Mouse (Mus musculus): ENCODE results near the gene Ncapg. TPM values are rescaled to one million over a fixed set of nuclear protein-coding genes. Genes with fewer than 3 reads are reported as not detected.

The Ncapg gene
- total and polyA plus RNA-seq, 3 experiments, result 58.9 to 95.5 (median 69.6) TPM

DNA sequence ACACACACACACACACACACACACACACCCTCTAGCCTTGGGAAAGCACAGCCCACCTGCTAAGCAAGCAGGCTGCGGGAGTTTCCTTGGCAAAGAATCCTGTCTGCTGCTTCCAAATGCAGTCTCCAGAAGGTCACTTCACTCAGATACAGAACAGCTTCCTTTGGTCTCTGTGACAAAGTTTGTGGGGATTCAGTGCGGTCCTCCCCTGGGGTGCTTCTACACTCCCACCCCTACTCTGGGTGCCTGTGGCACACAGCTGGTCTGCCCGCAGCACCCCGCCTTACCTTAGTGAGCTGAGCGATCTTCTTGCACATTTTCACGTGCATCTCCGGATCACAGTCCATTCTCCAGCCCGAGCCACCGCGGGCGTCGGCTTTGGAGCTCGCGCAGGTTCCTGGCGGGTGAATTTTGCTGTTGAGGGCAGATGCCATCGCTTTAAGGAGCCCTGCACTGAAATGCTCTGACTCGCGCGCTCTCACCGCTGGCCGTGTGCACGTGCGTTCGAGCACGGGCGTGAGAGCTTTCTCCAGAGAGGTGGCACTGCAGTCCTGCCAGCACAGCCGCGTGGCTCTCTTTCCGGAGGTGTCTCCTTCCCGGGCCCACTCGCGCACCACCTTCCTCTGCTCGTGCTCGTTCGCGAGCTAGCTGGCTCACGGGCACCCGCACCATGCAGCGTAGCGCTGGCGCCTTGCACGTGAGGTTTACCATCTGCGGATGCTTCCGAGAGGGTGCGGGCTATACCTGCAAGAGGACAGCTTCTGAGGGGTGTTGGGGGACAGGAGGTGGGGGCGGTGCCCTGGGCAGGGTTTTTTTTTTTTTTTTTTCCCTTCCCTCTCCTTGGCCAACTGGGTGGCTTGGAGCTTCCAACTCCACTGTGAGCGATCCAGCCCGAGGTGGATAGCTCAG is 30.7 kb upstream of the Ncapg start, which contains the start of gene Fam184b:
TSS of gene Fam184b (minus strand) at position 809 of the 909 bp plus-strand sequence.
- Histone ChIP-seq H3K4me1 (ENCODE audit: control insufficient read depth in 1 of 2, insufficient read depth in 2 of 2) (no peaks in the 10 kb centered on the region), H3K4me2 (ENCODE audit: insufficient read depth, low read depth, poor library complexity, severe bottlenecking) (no peak within 1 kb of the TSS), H3K27ac (ENCODE audit: insufficient read depth, low read depth) (no peak within 1 kb of the TSS), H3K9ac (ENCODE audit: insufficient read depth, low read depth) (no peak within 1 kb of the TSS), H3K79me2 (replicated peaks; ENCODE audit: control insufficient read depth, extremely low read depth, insufficient read depth, poor library complexity, severe bottlenecking) (no peaks in the 10 kb centered on the region), H3K4me3 (replicated peaks in 1 of 3; ENCODE audit: low read depth in 2 of 3, low read length in 2 of 3, poor library complexity in 1 of 3) (no peak within 1 kb of the TSS), H3K36me3 (replicated peaks in 1 of 2; ENCODE audit: control insufficient read depth in 1 of 2, insufficient read depth in 1 of 2, low read length in 1 of 2) (no peaks in the 10 kb centered on the region), H3K9me3 (replicated peaks; ENCODE audit: low read length) (no peaks in the 10 kb centered on the region), H3K27me3 (replicated peaks) (no peaks in the 10 kb centered on the region)
- no peak for DNase-seq (ENCODE audit: extremely low read depth)
- in situ Hi-C loops (cut with MboI; ENCODE audit: low pct_ligation_motif_present, low pct_unique_long_range_greater_than_20kb, low sequenced_read_pairs) (no loop called here), dilution Hi-C loops (cut with MboI; ENCODE audit: extremely low pct_ligation_motif_present, extremely low pct_unique_long_range_greater_than_20kb, low sequenced_read_pairs) (no loop called here)
- TF ChIP-seq ZNF384 (IDR thresholded peaks at IDR 0.05; ENCODE audit: low read depth, low read length) (no peak), BHLHE40 (IDR thresholded peaks at IDR 0.05; ENCODE audit: low read depth, low read length) (no peak), TCF12 (IDR thresholded peaks at IDR 0.05; ENCODE audit: low read depth, low read length) (no peak), ETS1 (conservative IDR thresholded peaks at IDR 0.05; ENCODE audit: low read depth, low read length) (no peak), USF2 (conservative IDR thresholded peaks at IDR 0.05; ENCODE audit: low read depth, low read length) (no peak), ZC3H11A (IDR thresholded peaks at IDR 0.05; ENCODE audit: low read depth, low read length) (no peak), KAT2A (IDR thresholded peaks at IDR 0.05; ENCODE audit: insufficient replicate concordance, low read length) (no peak), RCOR1 (conservative IDR thresholded peaks at IDR 0.05; ENCODE audit: low read depth, low read length) (no peak), IRF4 (IDR thresholded peaks at IDR 0.05; ENCODE audit: low read depth, low read length) (no peak), ELF1 (IDR thresholded peaks at IDR 0.05; ENCODE audit: low read depth, low read length) (no peak)

DNA sequence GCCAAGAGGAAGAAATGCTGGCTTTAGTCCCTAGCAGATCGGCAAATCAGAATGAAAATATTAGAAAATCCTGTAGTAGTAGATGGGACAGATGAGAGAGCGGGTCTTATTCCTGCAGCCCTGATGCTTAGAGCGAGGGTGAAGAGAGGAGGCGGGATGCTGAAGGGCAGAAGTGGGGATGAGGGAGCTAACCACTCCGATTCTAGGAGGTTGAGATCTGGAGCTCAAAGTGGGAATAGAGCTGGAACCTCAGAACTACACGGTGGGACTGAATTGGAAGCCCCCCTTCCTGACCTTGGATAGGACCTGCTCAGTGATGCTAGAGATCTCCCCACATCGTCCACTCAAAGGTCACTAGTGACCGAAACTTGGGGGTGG is 30.0 kb upstream of the Ncapg start:
- Histone ChIP-seq H3K9ac (ENCODE audit: insufficient read depth, low read depth) (no peak overlapping the region), H3K9me3 (replicated peaks; ENCODE audit: low read length) (no peaks in the 10 kb centered on the region), H3K4me2 (ENCODE audit: insufficient read depth, low read depth, poor library complexity, severe bottlenecking) (no peak overlapping the region), H3K27me3 (replicated peaks) (no peaks in the 10 kb centered on the region), H3K4me3 (replicated peaks in 1 of 3; ENCODE audit: low read depth in 2 of 3, low read length in 2 of 3, poor library complexity in 1 of 3) (no peak overlapping the region), H3K36me3 (replicated peaks in 1 of 2; ENCODE audit: control insufficient read depth in 1 of 2, insufficient read depth in 1 of 2, low read length in 1 of 2) (no peaks in the 10 kb centered on the region), H3K27ac (ENCODE audit: insufficient read depth, low read depth) (no peak overlapping the region), H3K79me2 (replicated peaks; ENCODE audit: control insufficient read depth, extremely low read depth, insufficient read depth, poor library complexity, severe bottlenecking) (no peaks in the 10 kb centered on the region), H3K4me1 (ENCODE audit: control insufficient read depth in 1 of 2, insufficient read depth in 2 of 2) (no peaks in the 10 kb centered on the region)
- no peak for TF ChIP-seq MAFK (IDR thresholded peaks at IDR 0.05; ENCODE audit: insufficient replicate concordance, low read length)
- no peak for TF ChIP-seq E2F4 (IDR thresholded peaks at IDR 0.05; ENCODE audit: insufficient replicate concordance, low read depth, low read length)
- TF ChIP-seq MEF2A (IDR thresholded peaks at IDR 0.05; ENCODE audit: borderline replicate concordance, low read depth, low read length), result no peak
- TF ChIP-seq USF2 (conservative IDR thresholded peaks at IDR 0.05; ENCODE audit: low read depth, low read length), result no peak
- TF ChIP-seq GABPA (IDR thresholded peaks at IDR 0.05; ENCODE audit: insufficient replicate concordance, low read depth, low read length), result no peak
- no peak for TF ChIP-seq HCFC1 (IDR thresholded peaks at IDR 0.05; ENCODE audit: low read depth, low read length)
- TF ChIP-seq ZMIZ1 (IDR thresholded peaks at IDR 0.05; ENCODE audit: low read depth, low read length), result no peak
- TF ChIP-seq TCF12 (IDR thresholded peaks at IDR 0.05; ENCODE audit: low read depth, low read length), result no peak
- no peak for TF ChIP-seq NELFE (IDR thresholded peaks at IDR 0.05; ENCODE audit: low read depth, low read length)
- TF ChIP-seq ZKSCAN1 (IDR thresholded peaks at IDR 0.05; ENCODE audit: borderline replicate concordance, low read depth, low read length), result no peak
- no peak for DNase-seq (ENCODE audit: extremely low read depth)
- in situ Hi-C loops (cut with MboI; ENCODE audit: low pct_ligation_motif_present, low pct_unique_long_range_greater_than_20kb, low sequenced_read_pairs), result no loop called here
- dilution Hi-C loops (cut with MboI; ENCODE audit: extremely low pct_ligation_motif_present, extremely low pct_unique_long_range_greater_than_20kb, low sequenced_read_pairs), result no loop called here

Measured in CH12.LX (cell line).